ENCODE assay signal across 38 mouse cellular contexts in the genomic region with DNA sequence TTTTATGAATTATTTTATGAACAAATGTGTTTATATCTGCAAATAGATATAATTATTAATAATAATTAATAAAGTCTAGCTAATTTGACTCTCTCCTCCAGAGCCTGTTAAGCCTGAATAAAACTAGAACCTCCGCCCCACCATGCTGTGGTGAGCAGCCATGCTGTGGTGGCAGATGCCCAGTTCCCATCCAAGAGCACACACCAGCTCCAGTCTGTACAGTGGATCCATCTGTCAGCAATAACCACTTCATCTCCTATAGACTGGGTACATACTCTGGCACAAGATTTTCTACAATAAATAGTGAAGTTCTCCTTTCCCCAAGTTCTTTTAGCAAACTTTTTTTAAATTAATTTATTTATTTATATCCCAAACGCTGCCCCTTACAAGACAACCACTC. TPM values are rescaled to one million over a fixed set of nuclear protein-coding genes. Genes with fewer than 3 reads are reported as not detected.
"Had no signal": no experiment of that assay in that cellular context is flagged by ENCODE, and none has a peak within 500 bp of the region (broad histone marks: within the 10 kb centered on the region; RNA-seq: fewer than 3 reads in every experiment).

No protein-coding gene starts in this region.

- H3K9ac ChIP-seq: heart, embryonic 12.5 days; heart, embryonic 13.5 days; heart, embryonic 15.5 days; hindbrain, embryonic 12.5 days; hindbrain, embryonic 15.5 days; intestine, embryonic 15.5 days; kidney, embryonic 15.5 days had no signal

- H3K27ac ChIP-seq: heart, embryonic 10.5 days; heart, embryonic 13.5 days; heart, embryonic 15.5 days; hindbrain, embryonic 10.5 days; hindbrain, embryonic 12.5 days; hindbrain, embryonic 15.5 days; hindbrain, postnatal 0 days; intestine, embryonic 15.5 days; kidney, embryonic 15.5 days; kidney, postnatal 0 days; layer of hippocampus, adult 2 months; left cerebral cortex, adult 2 months had no signal

- H3K4me2 ChIP-seq: heart, embryonic 12.5 days; heart, embryonic 13.5 days; heart, embryonic 15.5 days; hindbrain, embryonic 12.5 days; hindbrain, embryonic 15.5 days; intestine, embryonic 15.5 days; kidney, embryonic 15.5 days had no signal

- H3K27me3 ChIP-seq: heart, embryonic 12.5 days; heart, embryonic 13.5 days; heart, embryonic 15.5 days; hindbrain, embryonic 12.5 days; hindbrain, embryonic 15.5 days; intestine, embryonic 15.5 days; kidney, embryonic 15.5 days had no signal

- DNase-seq: heart, postnatal 14 days; heart, postnatal 36 days; heart, postnatal 4 days; kidney, adult 11 months; kidney, adult 18-20 months; kidney, adult 2 months; kidney, adult 8-10 months; kidney, adult 9 months; kidney, postnatal 10 days; kidney, postnatal 14 days; kidney, postnatal 25 days; kidney, postnatal 36 days; kidney, postnatal 4 days; layer of hippocampus, adult 9-11 months; layer of hippocampus, postnatal 36 days had no signal

- ATAC-seq: hindbrain, postnatal 0 days; inflammation-experienced regulatory T-cells, adult 6 months; intestine, embryonic 15.5 days; intestine, embryonic 16.5 days; intestine, postnatal 0 days had no signal

- H3K9me3 ChIP-seq: heart, embryonic 10.5 days; heart, embryonic 12.5 days; heart, embryonic 13.5 days; heart, embryonic 15.5 days; hindbrain, embryonic 10.5 days; hindbrain, embryonic 12.5 days; hindbrain, embryonic 15.5 days; intestine, embryonic 15.5 days; kidney, embryonic 15.5 days had no signal

- H3K4me3 ChIP-seq: heart, embryonic 10.5 days; heart, embryonic 12.5 days; heart, embryonic 13.5 days; heart, embryonic 15.5 days; hindbrain, embryonic 10.5 days; hindbrain, embryonic 12.5 days; hindbrain, embryonic 15.5 days; intestine, embryonic 15.5 days; kidney, embryonic 15.5 days; layer of hippocampus, adult 2 months; left cerebral cortex, adult 2 months had no signal

- H3K4me1 ChIP-seq: hindbrain, embryonic 15.5 days; intestine, embryonic 15.5 days; kidney, embryonic 15.5 days had no signal

- H3K36me3 ChIP-seq: heart, embryonic 10.5 days; heart, embryonic 12.5 days; heart, embryonic 13.5 days; heart, embryonic 15.5 days; hindbrain, embryonic 10.5 days; hindbrain, embryonic 12.5 days; hindbrain, embryonic 15.5 days; intestine, embryonic 15.5 days; kidney, embryonic 15.5 days had no signal

RNA-seq across cellular contexts. Expression of a gene that starts 10.7 kb away (rescaled TPM):
- polyA plus RNA-seq: heart, embryonic 10.5 days; heart, embryonic 12.5 days; heart, embryonic 13.5 days; heart, embryonic 14.5 days; heart, embryonic 15.5 days; heart, embryonic 16.5 days; heart, postnatal 0 days; hindbrain, embryonic 10.5 days; hindbrain, embryonic 12.5 days; hindbrain, embryonic 15.5 days; hindbrain, postnatal 0 days; inflammation-experienced regulatory T-cells, adult 6 months; intestine, embryonic 14.5 days; intestine, embryonic 15.5 days; intestine, embryonic 16.5 days; intestine, postnatal 0 days; kidney, adult 2 months; kidney, embryonic 14.5 days; kidney, embryonic 15.5 days; kidney, embryonic 16.5 days; kidney, postnatal 0 days; large intestine, adult 2 months had no signal
